Mouse (Mus musculus) liver, embryonic 12.5 days (tissue): Measurements from ENCODE around the gene Nwd1. TPM values are rescaled to one million over a fixed set of nuclear protein-coding genes. Genes with fewer than 3 reads are reported as not detected.
A peak's percentile ranks its signal among the peaks of the same experiment; 100 is the strongest.

Experiments
- ATAC-seq: fragments of 200-750 bp; cut with Nextera tagmentation; 2 replicates; pipeline ENCODE4 v1.8.0; 2017; ENCODE audit warnings: moderate number of reproducible peaks, mild to moderate bottlenecking, moderate library complexity
- H3K27ac ChIP-seq: fragments of 300-500 bp; sonication (generic); 2 replicates; pipeline ENCODE4 v1.5.1; 2016; ENCODE audit warnings: mild to moderate bottlenecking
- H3K27me3 ChIP-seq: fragments of 300-500 bp; sonication (generic); replicated peaks from 2 replicates; pipeline ENCODE4 v1.6.1; 2016; ENCODE audit warnings: mild to moderate bottlenecking, moderate library complexity
- H3K36me3 ChIP-seq: fragments of 300-500 bp; sonication (generic); 2 replicates; pipeline ENCODE4 v1.6.1; 2016; ENCODE audit warnings: mild to moderate bottlenecking, moderate library complexity
- H3K4me1 ChIP-seq: fragments of 300-500 bp; sonication (generic); 2 replicates; pipeline ENCODE4 v1.6.1; 2016
- H3K4me2 ChIP-seq: fragments of 300-500 bp; sonication (generic); 2 replicates; pipeline ENCODE4 v1.6.1; 2016; ENCODE audit warnings: mild to moderate bottlenecking, moderate library complexity
- H3K4me3 ChIP-seq: fragments of 300-500 bp; sonication (generic); 2 replicates; pipeline ENCODE4 v1.5.1; 2016; ENCODE audit warnings: mild to moderate bottlenecking, moderate library complexity
- H3K9ac ChIP-seq: fragments of 300-500 bp; sonication (generic); 2 replicates; pipeline ENCODE4 v1.6.1; 2016; ENCODE audit warnings: mild to moderate bottlenecking, moderate library complexity
- H3K9me3 ChIP-seq: fragments of 300-500 bp; sonication (generic); replicated peaks from 2 replicates; pipeline ENCODE4 v1.6.1; 2016; ENCODE audit warnings: mild to moderate bottlenecking, moderate library complexity
- WGBS: fragments of 180-500 bp; shearing (Covaris S2); methylation state at CpG from one replicate; pipeline ENCODE4 v1.1.7; 2016; ENCODE audit not compliant: insufficient replicate concordance; 5-methylcytosine and 5-hydroxymethylcytosine counted together
- polyA plus RNA-seq: library from polyadenylated mRNA; unstranded; fragments of >200 nt; fragmentation: Nextera tagmentation; extraction: Ambion mirVana; gene quantifications from 2 replicates; pipeline ENCODE4 v1.2.1, GENCODE M21; 2016

Nwd1 gene
- polyA plus RNA-seq = 0.01 TPM in 1 of 2 replicates, not detected in the other

GRCm38 (mm10) chr8:72646060-72646767, at the start of gene Nwd1:
Gene Nwd1, plus strand, starts transcription at chr8:72646711.
- Histone ChIP-seq H3K27ac (no peak within 1 kb of the TSS), H3K36me3 (no peaks in the 10 kb centered on the region), H3K9ac (no peak within 1 kb of the TSS), H3K27me3 (no peaks in the 10 kb centered on the region), H3K4me2 (no peak within 1 kb of the TSS), H3K9me3 (no peaks in the 10 kb centered on the region), H3K4me1 (no peaks in the 10 kb centered on the region), H3K4me3 (no peak within 1 kb of the TSS)
- ATAC-seq = no peak
- WGBS = 40% methylated on average over 11 of the region's 11 CpGs

- Histone ChIP-seq H3K4me1 (no peaks in the 10 kb centered on the region), H3K4me2 (no peak overlapping the region), H3K4me3 (no peak overlapping the region), H3K9me3 (no peaks in the 10 kb centered on the region), H3K9ac (no peak overlapping the region), H3K27me3 (no peaks in the 10 kb centered on the region), H3K27ac (no peak overlapping the region), H3K36me3 (no peaks in the 10 kb centered on the region)
- WGBS = 69% methylated on average over 1 of the region's 1 CpGs
- ATAC-seq = peak; percentile 42; the same call in 1 of the 2 replicates
Measured at GRCm38 (mm10) chr8:72642885-72643284, 3.6 kb upstream of the Nwd1 start.

- no peaks in the 10 kb centered on the region for H3K4me1 ChIP-seq
- no peaks in the 10 kb centered on the region for H3K9me3 ChIP-seq
- no peaks in the 10 kb centered on the region for H3K27me3 ChIP-seq
- ATAC-seq = no peak
- WGBS = 38% methylated on average over 4 of the region's 4 CpGs
- no peak overlapping the region for H3K27ac ChIP-seq
- no peak overlapping the region for H3K4me2 ChIP-seq
- H3K36me3 ChIP-seq = no peaks in the 10 kb centered on the region
- H3K4me3 ChIP-seq = no peak overlapping the region
- no peak overlapping the region for H3K9ac ChIP-seq
Measured at GRCm38 (mm10) chr8:72644601-72645000, 1.9 kb upstream of the Nwd1 start.

- H3K9me3 ChIP-seq = no peaks in the 10 kb centered on the region
- WGBS = 62% methylated on average over 5 of the region's 5 CpGs
- H3K4me1 ChIP-seq = no peaks in the 10 kb centered on the region
- no peaks in the 10 kb centered on the region for H3K36me3 ChIP-seq
- no peaks in the 10 kb centered on the region for H3K27me3 ChIP-seq
- no peak overlapping the region for H3K4me3 ChIP-seq
- no peak overlapping the region for H3K9ac ChIP-seq
- H3K4me2 ChIP-seq = no peak overlapping the region
- H3K27ac ChIP-seq = no peak overlapping the region
- no peak for ATAC-seq
Measured at GRCm38 (mm10) chr8:72646768-72647143, 245 bp downstream of the Nwd1 start.

- no peaks in the 10 kb centered on the region for H3K9me3 ChIP-seq
- no peaks in the 10 kb centered on the region for H3K27me3 ChIP-seq
- WGBS = 76% methylated on average over 2 of the region's 2 CpGs
- peaks cover 15% of the 10 kb centered on the region for H3K4me1 ChIP-seq
- no peak overlapping the region for H3K4me2 ChIP-seq
- no peak for ATAC-seq
- no peak overlapping the region for H3K9ac ChIP-seq
- no peak overlapping the region for H3K4me3 ChIP-seq
- H3K36me3 ChIP-seq = no peaks in the 10 kb centered on the region
- H3K27ac ChIP-seq = no peak overlapping the region
Measured at GRCm38 (mm10) chr8:72650697-72651096, 4.2 kb downstream of the Nwd1 start.

GRCm38 (mm10) chr8:72654565-72655521, 8.3 kb downstream of the Nwd1 start:
- 18% methylated on average over 13 of the region's 13 CpGs for WGBS
- Histone ChIP-seq H3K4me1 (peaks cover 20% of the 10 kb centered on the region), H3K27me3 (no peaks in the 10 kb centered on the region), H3K4me2 (0 out of 2 replicates have a peak overlapping the region, but pooled peaks have one; percentile 4), H3K9ac (0 out of 2 replicates have a peak overlapping the region, but pooled peaks have one; percentile 22), H3K9me3 (no peaks in the 10 kb centered on the region), H3K27ac (peak overlapping the region; percentile 65), H3K36me3 (no peaks in the 10 kb centered on the region), H3K4me3 (no peak overlapping the region)
- ATAC-seq = peak; percentile 77

- no peaks in the 10 kb centered on the region for H3K9me3 ChIP-seq
- no peak overlapping the region for H3K4me2 ChIP-seq
- no peak overlapping the region for H3K4me3 ChIP-seq
- H3K27me3 ChIP-seq = no peaks in the 10 kb centered on the region
- H3K36me3 ChIP-seq = no peaks in the 10 kb centered on the region
- 0 out of 2 replicates have a peak overlapping the region, but pooled peaks have one; percentile 22 for H3K9ac ChIP-seq
- WGBS = 59% methylated on average over 3 of the region's 3 CpGs
- H3K27ac ChIP-seq = peak overlapping the region; percentile 65
- H3K4me1 ChIP-seq = peaks cover 20% of the 10 kb centered on the region
- ATAC-seq = peak; percentile 48; the same call in 1 of the 2 replicates
Measured at GRCm38 (mm10) chr8:72655522-72655912, 9.0 kb downstream of the Nwd1 start.

- Histone ChIP-seq H3K27me3 (no peaks in the 10 kb centered on the region), H3K27ac (no peak overlapping the region), H3K4me1 (peaks cover 22% of the 10 kb centered on the region), H3K4me3 (no peak overlapping the region), H3K9ac (no peak overlapping the region), H3K4me2 (no peak overlapping the region), H3K9me3 (no peaks in the 10 kb centered on the region), H3K36me3 (no peaks in the 10 kb centered on the region)
- WGBS = 41% methylated on average over 2 of the region's 2 CpGs
- ATAC-seq = no peak
Measured at GRCm38 (mm10) chr8:72659967-72660366, 13.5 kb downstream of the Nwd1 start.

- Histone ChIP-seq H3K4me3 (no peak overlapping the region), H3K4me1 (peaks cover 31% of the 10 kb centered on the region), H3K9me3 (no peaks in the 10 kb centered on the region), H3K4me2 (peak overlapping the region; percentile 52; the same call in 1 of the 2 replicates), H3K27ac (no peak overlapping the region), H3K9ac (no peak overlapping the region), H3K36me3 (no peaks in the 10 kb centered on the region), H3K27me3 (no peaks in the 10 kb centered on the region)
- no peak for ATAC-seq
- WGBS = 69% methylated on average over 3 of the region's 3 CpGs
Measured at GRCm38 (mm10) chr8:72664107-72664652, 17.7 kb downstream of the Nwd1 start.

- Histone ChIP-seq H3K9ac (no peak overlapping the region), H3K4me3 (no peak overlapping the region), H3K27me3 (no peaks in the 10 kb centered on the region), H3K9me3 (no peaks in the 10 kb centered on the region), H3K4me1 (peaks cover 31% of the 10 kb centered on the region), H3K27ac (no peak overlapping the region), H3K4me2 (peak overlapping the region; percentile 52), H3K36me3 (no peaks in the 10 kb centered on the region)
- ATAC-seq = peak; percentile 70
- 45% methylated on average over 5 of the region's 5 CpGs for WGBS
Measured at GRCm38 (mm10) chr8:72664757-72665156, 18.2 kb downstream of the Nwd1 start.

GRCm38 (mm10) chr8:72665405-72665804, 18.9 kb downstream of the Nwd1 start:
- Histone ChIP-seq H3K9me3 (no peaks in the 10 kb centered on the region), H3K4me3 (no peak overlapping the region; the same call in 1 of the 2 replicates), H3K4me1 (peaks cover 31% of the 10 kb centered on the region), H3K27ac (peak overlapping the region; percentile 32; the same call in 1 of the 2 replicates), H3K36me3 (no peaks in the 10 kb centered on the region), H3K9ac (peak overlapping the region; percentile 41; the same call in 1 of the 2 replicates), H3K4me2 (peak overlapping the region; percentile 52), H3K27me3 (no peaks in the 10 kb centered on the region)
- 15% methylated on average over 5 of the region's 5 CpGs for WGBS
- peak; percentile 78 for ATAC-seq

- no peak for ATAC-seq
- H3K4me1 ChIP-seq = peaks cover 31% of the 10 kb centered on the region
Measured at GRCm38 (mm10) chr8:72668925-72669324, 22.4 kb downstream of the Nwd1 start.

More at GRCm38 (mm10) chr8:72668925-72669324, 22.4 kb downstream of the Nwd1 start:
- Histone ChIP-seq H3K4me2 (no peak overlapping the region), H3K27ac (no peak overlapping the region), H3K36me3 (no peaks in the 10 kb centered on the region), H3K4me3 (no peak overlapping the region), H3K27me3 (no peaks in the 10 kb centered on the region), H3K9me3 (no peaks in the 10 kb centered on the region), H3K9ac (no peak overlapping the region)
